Mouse (Mus musculus) telencephalon, adult 2 months (tissue): Measurements from ENCODE around the gene 4430402I18Rik.
"Not testable (repeated sequence)": the region's sequence is repeated elsewhere in the genome, so short reads cannot be mapped to it uniquely, and the experiment has no call there.

Source experiments
- DNase-seq: peaks from one replicate; pipeline ENCODE4 v3.0.0-alpha.2; 2011; ENCODE audit warnings: low read depth, low spot score

Gene 4430402I18Rik

GRCm38 (mm10) chr19:28967652-28968051 lies at the start of gene 4430402I18Rik:
Gene 4430402I18Rik (minus strand): TSS chr19:28967800.
- peak; percentile 40 for DNase-seq

GRCm38 (mm10) chr19:29016786-29017185 lies 49.2 kb upstream of the 4430402I18Rik start:
- no peak for DNase-seq

GRCm38 (mm10) chr19:29016204-29016765 lies 48.7 kb upstream of the 4430402I18Rik start:
- no peak for DNase-seq

GRCm38 (mm10) chr19:29015410-29016203 lies 48.0 kb upstream of the 4430402I18Rik start:
- DNase-seq: no peak

- no peak for DNase-seq
Measured at GRCm38 (mm10) chr19:29014466-29015055, 47.0 kb upstream of the 4430402I18Rik start.

GRCm38 (mm10) chr19:29011355-29011990 lies 43.9 kb upstream of the 4430402I18Rik start:
- DNase-seq: no peak

GRCm38 (mm10) chr19:29009046-29009445 lies 41.4 kb upstream of the 4430402I18Rik start:
- no peak for DNase-seq

GRCm38 (mm10) chr19:29008069-29008706 lies 40.6 kb upstream of the 4430402I18Rik start:
- DNase-seq: no peak

- not testable (repeated sequence) for DNase-seq
Measured at GRCm38 (mm10) chr19:29000321-29000720, 32.7 kb upstream of the 4430402I18Rik start.

- no peak for DNase-seq
Measured at GRCm38 (mm10) chr19:28997976-28998630, 30.5 kb upstream of the 4430402I18Rik start.

- DNase-seq: no peak
Measured at GRCm38 (mm10) chr19:28995366-28995765, 27.8 kb upstream of the 4430402I18Rik start.

- peak; percentile 79 for DNase-seq
Measured at GRCm38 (mm10) chr19:28994870-28995269, 27.3 kb upstream of the 4430402I18Rik start.

GRCm38 (mm10) chr19:28991391-28991790 lies 23.8 kb upstream of the 4430402I18Rik start:
- DNase-seq: no peak

- DNase-seq: peak; percentile 50
Measured at GRCm38 (mm10) chr19:28990590-28991221, 23.1 kb upstream of the 4430402I18Rik start.

GRCm38 (mm10) chr19:28990194-28990589 lies 22.6 kb upstream of the 4430402I18Rik start, which contains the start of gene Cdc37l1:
Gene Cdc37l1 (plus strand): TSS chr19:28990352.
- DNase-seq: peak; percentile 91

GRCm38 (mm10) chr19:28989515-28989914 lies 21.9 kb upstream of the 4430402I18Rik start:
- DNase-seq: no peak

GRCm38 (mm10) chr19:28982617-28983016 lies 15.0 kb upstream of the 4430402I18Rik start:
- no peak for DNase-seq

- no peak for DNase-seq
Measured at GRCm38 (mm10) chr19:28974862-28975611, 7.4 kb upstream of the 4430402I18Rik start.

- no peak for DNase-seq
Measured at GRCm38 (mm10) chr19:28970251-28970650, 2.7 kb upstream of the 4430402I18Rik start.

GRCm38 (mm10) chr19:28969231-28969630 lies 1.6 kb upstream of the 4430402I18Rik start:
- DNase-seq: no peak
